Mouse (Mus musculus): ENCODE measurements around the gene 4930568D16Rik. TPM values are rescaled to one million over a fixed set of nuclear protein-coding genes. Genes with fewer than 3 reads are reported as not detected.

The 4930568D16Rik gene
- polyA plus RNA-seq, 1 experiment from 2014 or later = not detected

GRCm38 (mm10) chr2:35338036-35338435 is 29.5 kb downstream of the 4930568D16Rik start:
- H3K27ac ChIP-seq (ENCODE audit: low read depth) = peak overlapping the region; percentile 59; the same call in 1 of the 2 replicates
- DNase-seq (ENCODE audit: low spot score) (no peak), ATAC-seq (replicated peaks; ENCODE audit: low FRiP score, low TSS enrichment, low read depth) (no peak)
- H3K4me1 ChIP-seq (replicated peaks; ENCODE audit: control insufficient read depth, insufficient read depth, low read length) = peaks cover 18% of the 10 kb centered on the region
- WGBS = 43% methylated on average over 1 of the region's 1 CpGs
- H3K36me3 ChIP-seq (ENCODE audit: control insufficient read depth, insufficient read depth, low read length) = no peaks in the 10 kb centered on the region
- H3K4me2 ChIP-seq (ENCODE audit: low read length) = no peak overlapping the region
- H3K9ac ChIP-seq (ENCODE audit: low read length) = no peak overlapping the region
- no peaks in the 10 kb centered on the region for H3K9me3 ChIP-seq (ENCODE audit: control insufficient read depth, low read length)
- H3K4me3 ChIP-seq (ENCODE audit: low read depth, low read length) = no peak overlapping the region
- no peaks in the 10 kb centered on the region for H3K27me3 ChIP-seq (replicated peaks; ENCODE audit: control insufficient read depth, insufficient read depth, low read length)

GRCm38 (mm10) chr2:35337419-35337818 is 30.1 kb downstream of the 4930568D16Rik start:
- H3K36me3 ChIP-seq (ENCODE audit: control insufficient read depth, insufficient read depth, low read length) = no peaks in the 10 kb centered on the region
- no peaks in the 10 kb centered on the region for H3K27me3 ChIP-seq (replicated peaks; ENCODE audit: control insufficient read depth, insufficient read depth, low read length)
- DNase-seq (ENCODE audit: low spot score) = no peak
- 42% methylated on average over 10 of the region's 10 CpGs for WGBS
- peak overlapping the region; percentile 73 for H3K4me2 ChIP-seq (ENCODE audit: low read length)
- ATAC-seq (replicated peaks; ENCODE audit: low FRiP score, low TSS enrichment, low read depth) = no peak; the same call in 1 of the 2 replicates
- H3K9me3 ChIP-seq (ENCODE audit: control insufficient read depth, low read length) = no peaks in the 10 kb centered on the region
- H3K9ac ChIP-seq (ENCODE audit: low read length) = no peak overlapping the region
- H3K4me1 ChIP-seq (replicated peaks; ENCODE audit: control insufficient read depth, insufficient read depth, low read length) = peaks cover 18% of the 10 kb centered on the region
- H3K4me3 ChIP-seq (ENCODE audit: low read depth, low read length) = peak overlapping the region; percentile 78
- H3K27ac ChIP-seq (ENCODE audit: low read depth) = peak overlapping the region; percentile 83

GRCm38 (mm10) chr2:35336388-35337280 is 30.9 kb downstream of the 4930568D16Rik start, which contains the start of gene Stom:
TSS of gene Stom (minus strand) at chr2:35336976.
- H3K9me3 ChIP-seq (ENCODE audit: control insufficient read depth, low read length) = no peaks in the 10 kb centered on the region
- DNase-seq (ENCODE audit: low spot score) (peak; percentile 99), ATAC-seq (replicated peaks; ENCODE audit: low FRiP score, low TSS enrichment, low read depth) (peak; percentile 98)
- no peaks in the 10 kb centered on the region for H3K36me3 ChIP-seq (ENCODE audit: control insufficient read depth, insufficient read depth, low read length)
- under 1% methylated on average over 45 of the region's 45 CpGs for WGBS
- peak within 1 kb of the TSS; percentile 78 for H3K4me3 ChIP-seq (ENCODE audit: low read depth, low read length)
- H3K9ac ChIP-seq (ENCODE audit: low read length) = peak within 1 kb of the TSS; percentile 71
- peaks cover 18% of the 10 kb centered on the region for H3K4me1 ChIP-seq (replicated peaks; ENCODE audit: control insufficient read depth, insufficient read depth, low read length)
- peak within 1 kb of the TSS; percentile 73 for H3K4me2 ChIP-seq (ENCODE audit: low read length)
- no peaks in the 10 kb centered on the region for H3K27me3 ChIP-seq (replicated peaks; ENCODE audit: control insufficient read depth, insufficient read depth, low read length)
- peak within 1 kb of the TSS; percentile 83 for H3K27ac ChIP-seq (ENCODE audit: low read depth)

GRCm38 (mm10) chr2:35335620-35336019 is 31.9 kb downstream of the 4930568D16Rik start:
- peak overlapping the region; percentile 71 for H3K9ac ChIP-seq (ENCODE audit: low read length)
- H3K27me3 ChIP-seq (replicated peaks; ENCODE audit: control insufficient read depth, insufficient read depth, low read length) = no peaks in the 10 kb centered on the region
- H3K4me2 ChIP-seq (ENCODE audit: low read length) = peak overlapping the region; percentile 73
- peak overlapping the region; percentile 83; the same call in 1 of the 2 replicates for H3K27ac ChIP-seq (ENCODE audit: low read depth)
- H3K9me3 ChIP-seq (ENCODE audit: control insufficient read depth, low read length) = no peaks in the 10 kb centered on the region
- H3K36me3 ChIP-seq (ENCODE audit: control insufficient read depth, insufficient read depth, low read length) = no peaks in the 10 kb centered on the region
- WGBS = 9% methylated on average over 7 of the region's 7 CpGs
- H3K4me3 ChIP-seq (ENCODE audit: low read depth, low read length) = peak overlapping the region; percentile 78
- peaks cover 18% of the 10 kb centered on the region for H3K4me1 ChIP-seq (replicated peaks; ENCODE audit: control insufficient read depth, insufficient read depth, low read length)
- DNase-seq (ENCODE audit: low spot score) = no peak
- no peak for ATAC-seq (replicated peaks; ENCODE audit: low FRiP score, low TSS enrichment, low read depth)

GRCm38 (mm10) chr2:35333670-35334069 is 33.9 kb downstream of the 4930568D16Rik start:
- Histone ChIP-seq H3K27ac (ENCODE audit: low read depth) (no peak overlapping the region), H3K27me3 (replicated peaks; ENCODE audit: control insufficient read depth, insufficient read depth, low read length) (no peaks in the 10 kb centered on the region), H3K9me3 (ENCODE audit: control insufficient read depth, low read length) (no peaks in the 10 kb centered on the region), H3K36me3 (ENCODE audit: control insufficient read depth, insufficient read depth, low read length) (no peaks in the 10 kb centered on the region), H3K4me1 (replicated peaks; ENCODE audit: control insufficient read depth, insufficient read depth, low read length) (peaks cover 16% of the 10 kb centered on the region), H3K4me2 (ENCODE audit: low read length) (peak overlapping the region; percentile 73; the same call in 1 of the 2 replicates), H3K9ac (ENCODE audit: low read length) (no peak overlapping the region), H3K4me3 (ENCODE audit: low read depth, low read length) (no peak overlapping the region)
- ATAC-seq (replicated peaks; ENCODE audit: low FRiP score, low TSS enrichment, low read depth) (no peak), DNase-seq (ENCODE audit: low spot score) (no peak)

GRCm38 (mm10) chr2:35331205-35331604 is 36.3 kb downstream of the 4930568D16Rik start:
- H3K9me3 ChIP-seq (ENCODE audit: control insufficient read depth, low read length) = no peaks in the 10 kb centered on the region
- peaks cover 10% of the 10 kb centered on the region for H3K4me1 ChIP-seq (replicated peaks; ENCODE audit: control insufficient read depth, insufficient read depth, low read length)
- ATAC-seq (replicated peaks; ENCODE audit: low FRiP score, low TSS enrichment, low read depth) (no peak), DNase-seq (ENCODE audit: low spot score) (no peak)
- no peak overlapping the region for H3K9ac ChIP-seq (ENCODE audit: low read length)
- no peak overlapping the region for H3K4me2 ChIP-seq (ENCODE audit: low read length)
- H3K27me3 ChIP-seq (replicated peaks; ENCODE audit: control insufficient read depth, insufficient read depth, low read length) = no peaks in the 10 kb centered on the region
- no peak overlapping the region for H3K27ac ChIP-seq (ENCODE audit: low read depth)
- H3K4me3 ChIP-seq (ENCODE audit: low read depth, low read length) = no peak overlapping the region
- WGBS = 62% methylated on average over 2 of the region's 2 CpGs
- no peaks in the 10 kb centered on the region for H3K36me3 ChIP-seq (ENCODE audit: control insufficient read depth, insufficient read depth, low read length)

GRCm38 (mm10) chr2:35329061-35329460 is 38.5 kb downstream of the 4930568D16Rik start:
- no peak for ATAC-seq (replicated peaks; ENCODE audit: low FRiP score, low TSS enrichment, low read depth)

GRCm38 (mm10) chr2:35328064-35328792 is 39.3 kb downstream of the 4930568D16Rik start:
- WGBS = 41% methylated on average over 11 of the region's 11 CpGs
- no peak overlapping the region for H3K9ac ChIP-seq (ENCODE audit: low read length)

More at GRCm38 (mm10) chr2:35329061-35329460, 38.5 kb downstream of the 4930568D16Rik start:
- Histone ChIP-seq H3K4me3 (ENCODE audit: low read depth, low read length) (no peak overlapping the region), H3K36me3 (ENCODE audit: control insufficient read depth, insufficient read depth, low read length) (no peaks in the 10 kb centered on the region), H3K9me3 (ENCODE audit: control insufficient read depth, low read length) (no peaks in the 10 kb centered on the region), H3K27ac (ENCODE audit: low read depth) (no peak overlapping the region), H3K9ac (ENCODE audit: low read length) (no peak overlapping the region), H3K27me3 (replicated peaks; ENCODE audit: control insufficient read depth, insufficient read depth, low read length) (no peaks in the 10 kb centered on the region), H3K4me1 (replicated peaks; ENCODE audit: control insufficient read depth, insufficient read depth, low read length) (peaks cover 11% of the 10 kb centered on the region), H3K4me2 (ENCODE audit: low read length) (no peak overlapping the region)
- WGBS = 74% methylated on average over 2 of the region's 2 CpGs
- no peak for DNase-seq (ENCODE audit: low spot score)

More at GRCm38 (mm10) chr2:35328064-35328792, 39.3 kb downstream of the 4930568D16Rik start:
- peaks cover 5% of the 10 kb centered on the region; the same call in 1 of the 2 replicates for H3K36me3 ChIP-seq (ENCODE audit: control insufficient read depth, insufficient read depth, low read length)
- no peak overlapping the region for H3K27ac ChIP-seq (ENCODE audit: low read depth)
- no peak overlapping the region for H3K4me3 ChIP-seq (ENCODE audit: low read depth, low read length)
- no peak overlapping the region for H3K4me2 ChIP-seq (ENCODE audit: low read length)
- H3K9me3 ChIP-seq (ENCODE audit: control insufficient read depth, low read length) = no peaks in the 10 kb centered on the region
- H3K4me1 ChIP-seq (replicated peaks; ENCODE audit: control insufficient read depth, insufficient read depth, low read length) = peaks cover 11% of the 10 kb centered on the region
- ATAC-seq (replicated peaks; ENCODE audit: low FRiP score, low TSS enrichment, low read depth) = no peak
- H3K27me3 ChIP-seq (replicated peaks; ENCODE audit: control insufficient read depth, insufficient read depth, low read length) = no peaks in the 10 kb centered on the region
- DNase-seq (ENCODE audit: low spot score) = no peak

Data from intestine, embryonic 14.5 days (tissue).